Mouse (Mus musculus) forebrain, embryonic 11.5 days (tissue): ENCODE results near the gene Prss8. TPM values are rescaled to one million over a fixed set of nuclear protein-coding genes. Genes with fewer than 3 reads are reported as not detected.

ENCODE experiments used
- ATAC-seq: fragments of 200-750 bp; cut with Nextera tagmentation; replicated peaks from 2 replicates; pipeline ENCODE4 v1.8.0; 2017; ENCODE audit warnings: moderate TSS enrichment; ENCODE audit not compliant: low FRiP score
- DNase-seq: peaks from one replicate; pipeline ENCODE4 v3.0.0-alpha.2; 2017; ENCODE audit warnings: low spot score
- H3K27ac ChIP-seq: fragments of 300-500 bp; sonication (generic); 2 replicates; pipeline ENCODE4 v1.5.1; 2014; ENCODE audit warnings: low read depth, low read length
- H3K27me3 ChIP-seq: fragments of 300-500 bp; sonication (generic); 2 replicates; pipeline ENCODE4 v1.6.1; 2014; ENCODE audit warnings: mild to moderate bottlenecking, low read length, mixed read lengths; ENCODE audit not compliant: control insufficient read depth, insufficient read depth
- H3K36me3 ChIP-seq: fragments of 300-500 bp; sonication (generic); 2 replicates; pipeline ENCODE4 v1.6.1; 2014; ENCODE audit warnings: mild to moderate bottlenecking, low read length, moderate library complexity, mixed read lengths; ENCODE audit not compliant: control insufficient read depth, insufficient read depth
- H3K4me1 ChIP-seq: fragments of 300-500 bp; sonication (generic); replicated peaks from 2 replicates; pipeline ENCODE4 v1.6.1; 2014; ENCODE audit warnings: low read length, mixed read lengths; ENCODE audit not compliant: control insufficient read depth, insufficient read depth
- H3K4me2 ChIP-seq: fragments of 300-500 bp; sonication (generic); 2 replicates; pipeline ENCODE4 v1.6.1; 2014; ENCODE audit warnings: low read depth, mild to moderate bottlenecking, low read length, moderate library complexity, mixed read lengths; ENCODE audit not compliant: severe bottlenecking
- H3K4me3 ChIP-seq: fragments of 300-500 bp; sonication (generic); 2 replicates; pipeline ENCODE4 v1.5.1; 2014; ENCODE audit warnings: low read depth, low read length
- H3K9ac ChIP-seq: fragments of 300-500 bp; sonication (generic); 2 replicates; pipeline ENCODE4 v1.6.1; 2014; ENCODE audit warnings: low read length
- H3K9me3 ChIP-seq: fragments of 300-500 bp; sonication (generic); 2 replicates; pipeline ENCODE4 v1.6.1; 2016; ENCODE audit warnings: low read length, mixed read lengths; ENCODE audit not compliant: control insufficient read depth
- WGBS: fragments of 180-500 bp; shearing (Covaris S2); extraction: QIAGEN DNeasy Blood & Tissue Kit; methylation state at CpG from one replicate; pipeline ENCODE4 v1.1.7; 2014; 5-methylcytosine and 5-hydroxymethylcytosine counted together
- polyA plus RNA-seq: library from polyadenylated mRNA; unstranded; fragments of >200 nt; fragmentation: Nextera tagmentation; extraction: Ambion mirVana; gene quantifications from 2 replicates; pipeline ENCODE4 v1.2.1, GENCODE M21; 2014

Gene Prss8
- polyA plus RNA-seq, 1 experiment from 2014 or later, result 1.8 TPM

- no peak overlapping the region for H3K27ac ChIP-seq
- H3K36me3 ChIP-seq, result peaks cover 13% of the 10 kb centered on the region
- H3K4me1 ChIP-seq, result peaks cover 9% of the 10 kb centered on the region
- DNase-seq (no peak), ATAC-seq (no peak)
- WGBS, result 88% methylated on average over 4 of the region's 4 CpGs
- H3K4me2 ChIP-seq, result no peak overlapping the region
- H3K9me3 ChIP-seq, result no peaks in the 10 kb centered on the region
- no peak overlapping the region for H3K4me3 ChIP-seq
- H3K9ac ChIP-seq, result no peak overlapping the region
- no peaks in the 10 kb centered on the region for H3K27me3 ChIP-seq
Observed at GRCm38 (mm10) chr7:127908656-127909055, 21.2 kb downstream of the Prss8 start.

- ATAC-seq (no peak), DNase-seq (no peak)
- no peak overlapping the region for H3K4me3 ChIP-seq
- H3K36me3 ChIP-seq, result peaks cover 13% of the 10 kb centered on the region
- 94% methylated on average over 12 of the region's 12 CpGs for WGBS
- no peaks in the 10 kb centered on the region for H3K9me3 ChIP-seq
- no peak overlapping the region for H3K9ac ChIP-seq
- no peak overlapping the region for H3K27ac ChIP-seq
- peaks cover 7% of the 10 kb centered on the region for H3K4me1 ChIP-seq
- H3K4me2 ChIP-seq, result no peak overlapping the region
- no peaks in the 10 kb centered on the region for H3K27me3 ChIP-seq
Observed at GRCm38 (mm10) chr7:127907939-127908338, 22.0 kb downstream of the Prss8 start.

DNA sequence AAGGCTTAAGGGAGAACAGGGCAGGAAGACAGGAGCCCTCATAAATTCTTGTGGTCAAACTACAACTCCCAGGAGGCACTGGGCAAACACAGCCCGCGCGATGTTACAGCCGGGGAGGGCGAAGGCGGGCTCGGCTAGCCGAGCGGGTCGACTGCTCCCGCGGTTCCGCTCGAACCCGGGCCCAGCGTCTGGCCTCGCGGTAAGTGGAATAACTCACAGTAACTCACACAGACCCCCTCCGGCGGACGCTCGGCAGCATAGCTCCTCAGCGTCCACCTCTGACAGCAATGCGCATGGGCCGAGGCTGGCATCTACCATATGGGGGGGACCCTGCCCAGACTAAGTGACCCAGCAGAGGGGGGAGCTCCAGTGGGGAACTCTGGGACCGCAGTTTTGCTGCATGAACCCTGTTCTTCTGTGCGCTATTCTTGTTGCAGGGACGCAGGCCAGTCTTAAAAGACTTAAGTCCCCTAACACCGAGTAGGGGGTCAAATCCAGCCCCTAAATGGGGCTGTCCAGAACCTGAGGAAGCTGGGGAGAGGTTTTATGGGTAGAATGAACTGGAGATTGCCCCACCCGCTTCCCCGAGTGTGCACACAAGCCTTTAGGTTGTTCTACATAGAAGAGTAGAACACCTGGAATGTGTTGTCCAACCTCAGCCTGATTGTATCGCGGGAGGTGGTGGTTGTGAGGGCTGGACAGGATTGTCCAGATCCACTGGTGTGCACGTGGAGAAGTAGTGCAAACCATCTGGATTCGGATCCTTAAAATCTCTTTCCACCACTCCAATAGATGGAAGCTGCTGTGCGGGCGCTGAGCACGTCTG lies 25.7 kb downstream of the Prss8 start, which contains the start of gene Bckdk:
Bckdk (plus strand) TSS at position 112 of the 826 bp plus-strand sequence.
- Histone ChIP-seq H3K27ac (peak within 1 kb of the TSS; percentile 63; the same call in 1 of the 2 replicates), H3K36me3 (peaks cover 13% of the 10 kb centered on the region), H3K4me2 (peak within 1 kb of the TSS; percentile 86), H3K27me3 (no peaks in the 10 kb centered on the region), H3K9ac (peak within 1 kb of the TSS; percentile 87), H3K9me3 (no peaks in the 10 kb centered on the region), H3K4me1 (peaks cover 3% of the 10 kb centered on the region; the same call in 1 of the 2 replicates), H3K4me3 (peak within 1 kb of the TSS; percentile 71)
- ATAC-seq (peak; percentile 93), DNase-seq (peak; percentile 89)
- WGBS, result 8% methylated on average over 38 of the region's 38 CpGs

- Histone ChIP-seq H3K27ac (no peak overlapping the region), H3K9me3 (no peaks in the 10 kb centered on the region), H3K4me3 (no peak overlapping the region), H3K36me3 (peaks cover 2% of the 10 kb centered on the region; the same call in 1 of the 2 replicates), H3K4me2 (no peak overlapping the region), H3K27me3 (no peaks in the 10 kb centered on the region), H3K9ac (no peak overlapping the region), H3K4me1 (peaks cover 3% of the 10 kb centered on the region; the same call in 1 of the 2 replicates)
- ATAC-seq, result no peak
- no peak for DNase-seq
- 90% methylated on average over 2 of the region's 2 CpGs for WGBS
Observed at GRCm38 (mm10) chr7:127901772-127902171, 28.1 kb downstream of the Prss8 start.

DNA sequence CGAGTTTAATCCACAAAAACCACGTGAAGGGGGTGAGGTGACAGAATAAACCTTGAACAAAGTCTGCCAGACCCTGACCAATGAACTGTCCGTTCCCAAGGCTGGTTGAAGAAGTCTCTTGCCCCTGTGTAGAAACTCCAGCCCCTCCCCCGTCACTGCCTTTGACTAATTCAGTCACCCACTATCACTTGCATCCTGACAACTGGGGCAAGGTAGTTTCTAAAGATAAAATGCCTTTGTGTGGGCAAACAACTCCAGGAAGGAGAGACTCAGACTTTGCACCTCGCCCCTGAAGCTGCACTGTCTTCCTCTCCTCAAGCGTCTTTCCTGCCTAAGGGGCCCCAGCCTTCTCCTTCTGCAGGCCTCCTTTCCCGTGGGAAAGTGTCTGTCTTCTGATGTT lies 29.9 kb downstream of the Prss8 start:
- Histone ChIP-seq H3K27me3 (no peaks in the 10 kb centered on the region), H3K4me2 (no peak overlapping the region), H3K4me1 (peaks cover 4% of the 10 kb centered on the region; the same call in 1 of the 2 replicates), H3K9ac (no peak overlapping the region), H3K9me3 (no peaks in the 10 kb centered on the region), H3K27ac (no peak overlapping the region), H3K4me3 (no peak overlapping the region), H3K36me3 (no peaks in the 10 kb centered on the region)
- 53% methylated on average over 7 of the region's 7 CpGs for WGBS
- DNase-seq (no peak), ATAC-seq (no peak)

DNA sequence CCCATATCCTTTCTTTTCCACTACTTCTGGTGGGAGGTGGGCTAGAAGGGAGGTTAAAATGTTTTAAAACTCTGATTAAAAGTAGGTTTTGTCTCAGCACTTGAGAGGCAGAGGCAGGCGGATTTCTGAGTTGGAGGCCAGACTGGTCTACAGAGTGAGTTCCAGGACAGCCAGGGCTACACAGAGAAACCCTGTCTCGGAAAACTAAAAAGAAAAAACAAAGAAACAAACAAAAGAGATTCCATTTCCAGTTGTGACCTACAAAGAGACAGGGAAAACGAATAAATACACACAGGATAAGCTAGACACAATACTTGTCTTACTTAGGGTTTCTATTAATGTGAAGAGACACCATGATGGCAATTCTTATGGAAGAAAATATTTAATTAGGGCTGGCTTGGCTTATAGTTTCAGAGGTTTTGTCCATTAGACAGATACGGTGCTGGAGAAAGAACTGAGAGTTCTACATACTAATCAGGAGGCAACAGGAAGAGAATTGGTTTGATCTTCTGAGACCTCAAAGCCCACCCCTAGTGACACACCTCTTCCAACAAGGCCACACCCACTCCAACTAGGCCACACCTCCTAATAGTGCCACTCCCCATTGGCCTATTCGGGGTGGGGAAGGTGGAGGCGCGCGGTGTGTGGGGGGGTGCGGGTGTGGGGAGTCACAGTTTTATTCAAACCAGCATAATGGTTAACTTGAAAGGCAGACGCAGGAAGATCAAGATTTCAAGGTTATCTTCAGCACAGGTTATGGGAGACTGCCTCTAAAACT lies 31.5 kb downstream of the Prss8 start:
- H3K4me1 ChIP-seq, result 0 out of 2 replicates have a peak, but pooled peaks cover 6% of the 10 kb centered on the region
- H3K9me3 ChIP-seq, result no peaks in the 10 kb centered on the region
- WGBS, result 37% methylated on average over 10 of the region's 10 CpGs
- H3K27ac ChIP-seq, result no peak overlapping the region
- DNase-seq (no peak), ATAC-seq (no peak)
- no peak overlapping the region for H3K4me3 ChIP-seq
- no peaks in the 10 kb centered on the region for H3K27me3 ChIP-seq
- H3K36me3 ChIP-seq, result no peaks in the 10 kb centered on the region
- no peak overlapping the region for H3K9ac ChIP-seq
- H3K4me2 ChIP-seq, result no peak overlapping the region

DNA sequence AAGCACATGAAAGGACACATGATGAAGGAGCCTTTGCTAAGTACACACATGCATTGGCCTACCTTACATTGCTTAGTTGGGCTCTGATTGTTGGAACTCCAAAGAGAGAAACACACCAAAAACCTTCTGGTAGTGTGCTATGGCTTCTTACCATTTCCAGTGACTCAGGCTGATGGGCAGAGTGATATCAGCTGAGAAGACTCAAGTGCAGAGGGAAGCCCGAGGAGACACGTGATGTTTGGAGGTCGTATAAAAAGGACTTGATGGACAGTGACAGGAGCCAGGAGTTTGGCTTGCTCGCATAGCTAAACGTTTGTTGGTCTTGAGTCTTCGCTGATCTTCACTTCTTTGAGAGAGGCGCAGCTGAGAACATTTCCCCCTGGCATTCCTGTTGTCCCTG lies 32.4 kb downstream of the Prss8 start:
- DNase-seq (no peak), ATAC-seq (no peak)
- no peak overlapping the region for H3K27ac ChIP-seq
- H3K4me1 ChIP-seq, result 0 out of 2 replicates have a peak, but pooled peaks cover 6% of the 10 kb centered on the region
- no peaks in the 10 kb centered on the region for H3K9me3 ChIP-seq
- no peaks in the 10 kb centered on the region for H3K27me3 ChIP-seq
- no peak overlapping the region for H3K4me2 ChIP-seq
- WGBS, result 88% methylated on average over 7 of the region's 7 CpGs
- H3K36me3 ChIP-seq, result no peaks in the 10 kb centered on the region
- H3K9ac ChIP-seq, result no peak overlapping the region
- H3K4me3 ChIP-seq, result no peak overlapping the region

DNA sequence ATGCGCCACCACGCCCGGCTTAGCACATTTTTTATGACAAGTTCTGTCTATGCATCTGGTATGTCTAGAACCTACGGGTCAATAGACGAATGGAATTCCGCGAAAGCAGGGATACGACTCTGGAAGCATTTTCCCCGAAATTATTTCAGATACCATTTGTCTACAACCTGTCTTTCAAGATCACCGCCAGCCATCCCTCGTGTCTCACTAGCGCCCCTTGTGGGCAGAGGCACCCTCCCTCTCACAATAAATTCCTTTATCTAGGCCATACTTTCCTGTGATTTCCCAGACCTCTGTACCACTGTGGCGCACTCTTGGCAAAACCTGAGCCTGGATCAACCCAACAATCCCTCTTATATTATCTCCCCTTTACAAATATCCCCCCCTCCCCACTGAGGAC lies 33.5 kb downstream of the Prss8 start:
- 60% methylated on average over 13 of the region's 13 CpGs for WGBS
- H3K36me3 ChIP-seq, result no peaks in the 10 kb centered on the region
- no peak overlapping the region for H3K4me2 ChIP-seq
- H3K4me1 ChIP-seq, result 0 out of 2 replicates have a peak, but pooled peaks cover 6% of the 10 kb centered on the region
- peak; percentile 74 for DNase-seq
- ATAC-seq, result no peak
- H3K4me3 ChIP-seq, result no peak overlapping the region
- H3K27me3 ChIP-seq, result no peaks in the 10 kb centered on the region
- no peak overlapping the region for H3K9ac ChIP-seq
- no peak overlapping the region for H3K27ac ChIP-seq
- H3K9me3 ChIP-seq, result no peaks in the 10 kb centered on the region
